Mouse (Mus musculus) left cerebral cortex, postnatal 4 days (tissue): Measurements from ENCODE around the gene Cldn5. TPM values are rescaled to one million over a fixed set of nuclear protein-coding genes. Genes with fewer than 3 reads are reported as not detected.

Experiments used
- DNase-seq: peaks from one replicate; pipeline ENCODE4 v3.0.0-alpha.2; 2022
- intact Hi-C: fragments of 180-260 bp; cut with DNase I; formaldehyde crosslinking; loops from one replicate; pipeline ENCODE4 v1.15.1; 2025
- total RNA-seq, 2 experiments: library from RNA; stranded (reverse); gene quantifications; 2 replicates each; pipeline ENCODE4 v1.2.3; 2021

The Cldn5 gene
- 10 to 100 TPM; 84.4 to 97.1 TPM for total RNA-seq

DNA sequence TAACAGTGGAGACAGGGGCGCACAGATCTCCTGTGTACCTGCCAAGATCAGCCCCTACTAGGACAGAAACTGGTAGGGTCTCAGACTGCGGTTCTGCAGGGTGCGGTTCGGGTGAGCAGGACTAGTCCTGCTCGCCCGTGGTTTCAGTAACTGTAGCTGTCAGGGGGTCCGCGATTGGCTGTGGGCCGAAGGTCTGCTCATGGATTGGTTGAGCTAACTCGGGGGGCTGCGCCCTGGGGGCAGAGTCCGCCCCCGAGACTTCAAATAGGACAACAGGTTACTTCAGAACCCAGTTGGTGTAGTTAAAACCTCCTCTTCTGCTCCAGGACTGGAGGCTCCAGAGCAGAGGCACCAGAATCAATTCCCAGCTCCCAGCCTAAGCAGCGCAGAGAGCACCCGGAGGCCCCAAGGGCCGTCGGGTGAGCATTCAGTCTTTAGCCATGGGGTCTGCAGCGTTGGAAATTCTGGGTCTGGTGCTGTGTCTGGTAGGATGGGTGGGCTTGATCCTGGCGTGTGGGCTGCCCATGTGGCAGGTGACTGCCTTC, at the start of gene Cldn5:
TSS of gene Cldn5 (plus strand) at position 292 of the 545 bp plus-strand sequence.
- intact Hi-C loops = no loop called here
- DNase-seq = no peak

DNA sequence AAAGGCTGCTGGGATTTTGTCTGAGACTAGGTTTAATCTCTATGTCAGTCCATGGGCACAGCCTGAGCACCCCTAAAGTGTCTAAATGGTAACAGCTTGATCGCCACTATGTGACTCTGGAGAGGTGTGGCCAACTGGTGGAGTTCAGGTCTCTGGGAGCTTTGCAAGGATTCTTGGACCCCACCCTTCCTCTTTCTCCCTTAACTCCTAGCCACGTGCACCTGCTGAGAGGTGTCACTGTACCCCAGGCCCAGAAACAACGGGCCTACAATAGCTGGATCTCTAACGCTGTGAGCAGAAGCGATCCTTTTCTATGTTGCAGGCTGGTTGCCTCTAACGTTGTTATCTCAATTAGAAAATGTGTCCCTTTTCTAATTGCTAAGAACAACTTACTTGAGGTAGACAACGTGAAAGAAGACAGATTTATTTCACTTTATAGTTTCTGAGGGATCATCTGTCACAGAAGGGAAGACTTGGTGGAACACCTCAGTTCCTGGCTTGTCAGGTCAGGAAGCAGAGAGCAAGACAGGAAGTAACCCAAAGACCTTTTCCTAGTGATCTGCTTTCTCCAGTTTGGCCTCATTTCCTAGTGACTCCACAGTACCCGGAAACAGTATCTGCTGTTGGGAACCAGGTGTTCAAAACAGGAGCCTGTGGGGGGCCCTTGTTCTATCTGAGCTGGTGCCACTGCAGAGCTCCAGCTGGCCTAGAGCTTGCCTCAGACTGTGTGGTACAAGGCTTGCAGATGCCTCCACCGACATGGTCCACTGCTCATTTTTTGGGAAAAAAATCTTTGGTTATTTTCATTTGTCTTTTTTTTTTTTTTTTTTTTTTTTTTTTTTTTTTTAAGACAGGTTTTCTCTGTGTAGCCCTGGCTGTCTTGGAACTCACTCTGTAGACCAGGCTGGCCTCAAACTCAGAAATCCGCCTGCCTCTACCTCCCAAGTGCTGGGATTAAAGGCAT, 48.8 kb upstream of the Cldn5 start:
- intact Hi-C loops = no loop called here
- no peak for DNase-seq

DNA sequence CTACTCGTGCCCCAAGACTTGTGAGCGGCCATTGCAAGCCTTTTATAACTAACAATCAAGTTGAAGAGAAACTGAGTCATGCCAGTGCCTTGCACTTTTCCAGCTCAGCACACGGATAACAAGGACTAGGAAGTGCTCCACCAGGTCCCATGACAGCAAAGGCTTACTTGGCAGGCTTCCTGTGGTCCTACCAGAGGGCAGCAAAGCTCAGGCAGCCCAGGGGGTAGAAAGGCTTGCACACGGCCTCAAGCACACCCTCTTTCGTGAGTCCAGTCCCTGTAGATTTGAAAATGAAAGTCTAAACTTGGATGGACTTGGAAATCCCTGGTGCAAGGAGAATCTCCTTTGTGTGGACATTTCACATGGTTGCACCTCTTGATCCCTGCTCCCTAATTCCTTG, 47.5 kb upstream of the Cldn5 start:
- no peak for DNase-seq
- intact Hi-C loops = no loop called here

DNA sequence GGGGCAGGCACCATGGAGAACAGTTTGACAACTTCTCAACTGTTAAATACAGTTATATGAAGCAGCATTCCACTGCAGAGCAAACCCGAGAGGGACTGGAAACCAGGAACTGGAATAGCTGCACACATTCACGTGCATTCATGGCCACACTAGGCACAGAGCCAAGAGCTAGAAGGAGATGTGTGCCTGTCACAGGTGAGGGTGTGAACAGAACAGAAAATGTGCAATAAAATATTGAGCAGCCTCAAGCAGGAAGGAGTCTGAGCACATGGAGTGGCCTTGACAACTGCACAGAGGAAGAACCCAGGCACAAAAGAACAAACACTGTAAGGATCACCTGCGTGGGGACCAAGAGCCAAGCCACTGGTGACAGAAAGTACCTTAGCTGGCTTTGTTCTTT, 46.0 kb upstream of the Cldn5 start:
- intact Hi-C loops = no loop called here
- no peak for DNase-seq

DNA sequence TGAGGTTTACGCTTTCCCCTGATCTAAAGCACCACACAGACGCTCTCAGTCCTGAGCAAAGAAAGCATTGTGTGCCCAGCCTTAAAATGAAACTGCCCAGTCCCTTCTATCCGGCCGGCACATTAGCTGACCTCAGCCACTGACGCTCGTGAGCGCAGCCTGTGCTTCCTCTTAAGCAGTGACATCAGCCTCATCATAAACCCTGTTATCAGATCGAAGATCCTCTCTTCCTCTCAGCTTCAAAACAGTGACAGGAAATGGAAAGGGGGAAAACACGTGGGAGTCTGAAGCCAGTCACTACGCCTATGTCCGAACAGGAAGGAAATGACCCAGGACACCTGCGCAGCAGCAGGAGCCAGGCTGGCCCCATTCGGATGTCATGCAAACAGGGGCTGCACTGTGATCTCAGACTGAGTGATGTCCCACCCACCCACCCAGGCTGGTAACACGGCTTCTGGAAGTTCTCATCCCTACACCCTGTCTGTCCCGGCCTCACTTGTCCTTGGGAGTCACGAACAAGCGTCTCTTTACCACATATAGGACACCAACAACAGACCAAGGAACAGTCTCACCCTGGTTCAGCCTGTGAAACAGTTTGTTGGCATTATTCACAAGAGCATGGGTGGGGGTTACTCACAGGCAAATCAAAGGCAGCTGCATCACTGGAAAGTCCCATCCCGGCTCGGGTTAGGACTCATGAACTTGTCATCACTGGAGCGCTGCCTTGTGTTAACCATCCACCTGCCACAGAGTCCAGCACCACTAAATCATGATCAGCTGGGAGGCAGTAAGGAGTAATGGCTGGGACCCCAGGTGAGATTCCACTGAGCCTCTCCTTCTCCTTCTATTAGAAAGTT, 43.3 kb upstream of the Cldn5 start:
- intact Hi-C loops = no loop called here
- DNase-seq = no peak

DNA sequence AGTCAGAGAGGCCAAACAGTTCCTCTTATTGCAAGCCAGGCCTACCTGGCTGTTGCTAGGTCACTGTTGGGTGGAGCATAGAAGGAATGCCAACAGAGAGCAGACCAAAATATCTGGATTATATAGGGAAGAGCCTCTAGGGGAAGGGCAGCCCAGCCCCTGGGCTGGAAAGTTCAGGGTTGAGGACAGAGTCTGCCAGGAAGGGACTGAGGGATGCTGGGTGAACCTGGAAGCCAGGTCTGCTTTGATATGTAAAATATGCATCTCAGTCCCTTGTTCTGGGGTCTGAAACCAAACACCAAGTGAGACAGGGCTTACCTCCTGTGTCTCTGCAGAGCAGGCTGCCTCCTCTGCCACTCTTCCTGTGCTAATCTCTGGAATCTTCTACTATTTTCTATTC, 38.3 kb upstream of the Cldn5 start:
- no peak for DNase-seq
- intact Hi-C loops = no loop called here

DNA sequence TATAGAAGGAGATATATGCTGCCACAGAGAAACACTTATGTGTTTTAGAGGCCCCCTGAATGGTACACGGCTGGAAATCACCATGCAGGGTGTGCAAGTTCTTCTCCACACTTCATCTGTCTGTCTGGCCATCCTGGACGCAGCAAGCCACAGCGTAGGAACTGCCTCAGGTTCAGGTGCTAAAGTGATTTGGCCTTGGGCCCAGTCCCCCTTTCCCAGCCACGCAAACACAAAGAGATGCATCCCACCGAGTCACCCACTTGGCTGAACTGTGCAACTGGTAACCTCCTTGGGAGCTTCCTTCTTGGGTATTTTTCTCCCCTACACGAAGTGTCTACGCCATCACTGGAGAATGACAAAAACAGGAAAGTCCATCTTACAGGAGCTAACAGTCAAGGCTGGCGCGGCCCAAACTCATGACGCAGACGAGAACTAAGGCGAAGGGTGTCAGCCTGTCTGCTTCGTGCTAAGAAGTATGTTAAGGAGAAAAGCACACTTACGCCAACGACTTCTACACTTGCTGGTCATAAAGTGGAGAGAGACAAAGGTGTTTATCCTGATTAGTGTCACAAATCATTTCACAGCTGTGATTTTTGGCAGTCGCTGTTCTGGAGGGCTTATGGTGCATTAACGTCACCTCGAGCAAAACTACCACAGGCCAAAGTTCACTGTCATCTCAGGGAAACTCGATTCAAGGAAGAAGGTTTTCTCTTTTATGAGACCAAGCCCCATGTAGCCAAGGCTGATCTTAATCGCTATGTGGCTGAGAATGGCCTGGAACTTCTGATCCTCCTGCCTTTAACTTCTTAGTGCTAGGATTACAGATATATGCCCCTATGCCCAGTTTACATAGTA, 30.2 kb upstream of the Cldn5 start:
- intact Hi-C loops = no loop called here
- DNase-seq = no peak

DNA sequence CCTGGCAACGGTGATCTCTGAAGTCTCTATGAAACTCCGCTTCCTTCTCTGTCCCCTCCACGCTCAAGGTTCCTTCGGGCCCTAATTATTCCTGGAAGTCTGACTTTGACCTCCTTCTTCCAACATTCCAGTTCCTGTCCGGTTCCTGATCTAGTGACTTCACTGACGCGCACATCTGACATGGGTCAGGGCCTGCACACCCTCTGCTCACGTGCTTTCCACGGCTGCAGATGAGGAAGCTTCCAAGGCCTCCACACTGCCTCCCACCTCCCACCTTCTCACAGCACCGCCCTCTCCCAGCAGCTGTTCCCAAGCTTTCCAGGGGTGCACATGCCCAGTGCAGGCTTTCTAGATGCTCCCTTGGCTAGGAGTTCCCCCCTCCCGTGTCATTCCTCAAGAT, 25.5 kb upstream of the Cldn5 start:
- intact Hi-C loops = no loop called here
- DNase-seq = no peak

DNA sequence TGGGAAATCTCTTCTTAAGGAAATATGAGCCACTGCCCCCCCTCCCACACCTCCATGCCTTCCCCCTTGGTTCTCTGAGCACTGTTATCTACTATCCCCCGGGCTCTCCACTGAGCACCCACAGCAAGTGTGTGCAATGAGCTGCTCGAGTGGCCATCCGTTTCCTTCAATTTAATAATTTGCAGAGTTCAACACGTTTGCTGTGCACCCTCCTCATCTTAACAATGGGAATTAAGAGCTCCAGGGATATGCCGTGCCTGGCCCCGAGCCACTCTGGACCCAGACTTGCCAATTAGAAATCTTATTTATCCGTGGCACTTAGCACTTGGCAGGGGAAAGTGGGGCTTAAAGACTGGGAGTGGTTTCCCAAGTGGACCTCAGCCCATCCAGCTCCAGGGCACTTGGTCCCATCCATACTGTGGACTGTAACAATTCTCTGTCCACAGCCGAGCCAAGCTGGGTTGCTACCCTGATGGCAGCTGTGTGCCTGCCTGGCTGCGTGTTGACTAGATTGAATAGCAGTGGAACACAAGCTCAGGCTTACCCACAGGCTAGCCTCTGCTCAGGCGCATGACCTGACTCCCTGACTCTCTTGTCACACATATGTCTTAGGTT, 24.7 kb upstream of the Cldn5 start:
- intact Hi-C loops = no loop called here

DNA sequence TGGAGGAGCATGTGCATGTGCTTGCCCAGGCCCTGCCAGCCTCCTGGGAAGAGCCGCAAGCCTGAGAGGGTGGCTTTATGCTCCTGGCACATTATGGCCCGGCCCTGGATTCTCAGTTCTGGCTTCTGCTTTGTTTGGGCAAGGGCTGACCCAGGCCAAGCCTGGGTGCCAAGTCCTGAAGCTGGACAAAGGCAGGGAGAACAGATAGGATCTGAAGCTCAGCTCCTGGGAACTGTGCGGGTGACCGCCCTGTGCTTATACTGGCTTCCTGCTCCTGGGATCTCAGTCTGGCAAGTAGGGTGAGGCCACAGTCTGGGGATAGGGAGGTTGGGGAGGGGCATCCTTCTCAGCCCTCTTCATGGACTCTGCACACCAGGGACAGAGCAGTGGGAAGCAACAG, 14.9 kb upstream of the Cldn5 start:
- intact Hi-C loops = no loop called here
- DNase-seq = no peak

More for the DNA sequence above, 24.7 kb upstream of the Cldn5 start:
- no peak for DNase-seq

DNA sequence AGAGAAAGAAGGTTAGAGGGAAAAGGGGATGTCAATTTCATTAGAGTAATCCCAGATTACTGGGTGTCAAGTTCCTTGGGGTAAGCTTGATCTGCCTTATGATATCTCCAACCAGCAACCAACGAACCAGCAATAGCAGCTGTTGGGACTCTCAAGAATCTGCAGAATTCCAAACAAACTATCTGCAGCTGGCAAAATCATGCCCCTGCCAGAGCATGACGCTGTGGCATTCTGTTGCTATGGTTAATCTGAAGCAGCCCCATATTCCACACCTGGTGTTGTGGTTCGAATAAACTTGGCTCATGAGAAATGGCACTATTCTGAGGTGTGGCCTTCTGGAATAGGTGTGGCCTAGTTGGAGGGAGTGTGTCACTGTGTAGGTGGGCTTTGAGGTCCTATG, 13.7 kb upstream of the Cldn5 start:
- DNase-seq = no peak

DNA sequence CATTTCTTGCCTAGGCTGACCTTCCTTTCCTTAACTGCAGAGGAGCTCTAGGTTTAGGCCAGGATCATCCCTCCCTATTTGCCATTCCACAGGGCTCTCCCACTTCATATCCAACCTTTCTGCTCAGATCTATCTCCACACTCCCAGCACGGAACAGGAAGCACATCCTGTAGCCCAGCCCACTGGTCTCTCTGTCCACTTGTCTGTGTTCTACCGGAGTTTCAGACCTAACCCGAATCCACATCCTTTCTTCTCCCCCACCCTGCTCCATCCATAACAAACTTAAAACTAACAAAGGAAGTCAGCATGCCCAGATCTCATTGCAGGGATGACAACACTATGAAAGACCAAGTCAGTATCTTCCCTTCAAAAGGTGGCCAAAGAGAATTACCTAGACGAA, 10.3 kb upstream of the Cldn5 start:
- no peak for DNase-seq
- intact Hi-C loops = no loop called here

More for the DNA sequence above, 13.7 kb upstream of the Cldn5 start:
- intact Hi-C loops = no loop called here

DNA sequence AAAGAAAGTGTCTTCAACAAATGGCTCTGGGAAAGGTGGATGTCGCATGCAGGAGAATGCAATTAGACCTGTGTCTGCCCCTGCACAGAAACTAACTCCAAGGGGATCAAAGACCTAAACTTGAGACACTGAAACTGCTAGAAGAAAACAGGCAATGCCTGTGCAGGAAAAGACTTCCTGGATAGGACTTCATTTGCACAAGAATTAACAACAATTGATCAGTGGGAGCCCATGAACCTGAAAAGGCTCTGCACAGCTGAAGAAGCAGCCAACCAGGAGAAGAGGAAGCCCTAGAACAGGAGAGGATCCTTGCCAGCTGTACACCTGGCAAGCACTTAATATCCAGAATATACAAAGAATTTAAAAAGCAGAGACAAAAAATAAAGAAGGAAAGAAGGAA, 7.1 kb upstream of the Cldn5 start:
- intact Hi-C loops = no loop called here

DNA sequence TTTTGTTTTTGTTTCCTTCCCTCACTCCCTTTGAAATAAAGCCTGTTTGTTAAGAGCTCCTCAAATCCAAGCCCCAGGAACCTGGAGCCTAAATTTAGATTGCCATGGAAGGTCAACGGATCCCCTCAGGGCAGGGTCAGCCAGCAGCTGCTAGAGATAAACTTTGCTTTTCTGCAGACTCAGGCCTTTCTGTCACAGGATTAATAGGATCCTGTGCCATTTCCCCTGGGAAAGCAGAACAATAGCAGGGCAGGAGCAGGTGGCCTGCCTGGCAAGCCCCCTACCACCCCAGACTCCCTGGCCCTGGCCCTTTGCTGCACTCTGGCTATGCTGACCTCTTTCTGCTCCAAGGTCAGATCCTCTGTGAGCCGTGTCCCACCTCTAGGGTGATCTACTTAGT, 2.7 kb upstream of the Cldn5 start:
- intact Hi-C loops = no loop called here
- no peak for DNase-seq

More for the DNA sequence above, 7.1 kb upstream of the Cldn5 start:
- DNase-seq = no peak

DNA sequence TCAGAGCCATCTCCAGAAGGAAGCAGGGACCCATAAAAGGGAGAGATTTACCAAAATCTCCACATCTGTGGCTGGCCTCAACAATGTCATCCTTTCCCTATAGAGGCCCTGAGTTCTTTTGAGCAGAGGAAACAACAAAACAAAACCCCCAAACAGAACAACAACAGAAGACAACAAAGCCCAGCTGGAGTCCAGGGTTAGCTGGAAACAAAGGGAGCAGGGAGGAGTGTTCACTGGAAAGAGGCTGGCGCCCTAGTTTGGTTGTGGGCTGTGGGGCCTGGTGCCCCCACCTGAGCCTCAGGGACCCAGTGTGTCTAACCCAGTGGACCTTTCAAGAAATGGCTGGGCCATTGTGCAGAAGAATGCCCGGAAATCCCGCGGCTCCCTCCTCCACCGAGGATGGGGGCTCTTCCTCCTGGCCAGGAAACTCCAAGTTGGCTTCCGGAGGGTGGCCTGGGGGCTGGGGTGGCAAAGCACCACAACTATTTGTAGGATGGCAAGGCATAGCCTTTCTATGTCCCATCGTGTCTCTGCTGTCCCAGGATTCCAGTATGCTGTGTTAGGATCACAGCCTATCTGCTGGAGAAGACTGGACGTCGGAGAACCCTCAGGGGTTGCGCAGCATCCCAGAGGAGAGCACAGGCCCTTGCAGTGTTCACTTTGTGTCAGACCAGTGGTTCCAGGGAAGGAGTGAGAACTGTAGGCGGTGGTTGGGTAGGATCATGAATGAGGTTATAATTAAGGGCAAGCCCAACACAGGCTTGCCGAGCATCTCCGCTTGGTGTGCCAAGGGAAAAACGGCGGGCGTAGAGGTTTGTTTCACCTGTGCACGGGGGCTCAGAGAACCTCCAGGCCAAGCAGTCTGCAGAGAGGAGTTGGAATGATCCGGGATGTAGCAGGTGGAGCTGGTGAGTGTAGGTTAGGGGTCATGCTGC, 759 bp upstream of the Cldn5 start:
- intact Hi-C loops = no loop called here
- DNase-seq = no peak

DNA sequence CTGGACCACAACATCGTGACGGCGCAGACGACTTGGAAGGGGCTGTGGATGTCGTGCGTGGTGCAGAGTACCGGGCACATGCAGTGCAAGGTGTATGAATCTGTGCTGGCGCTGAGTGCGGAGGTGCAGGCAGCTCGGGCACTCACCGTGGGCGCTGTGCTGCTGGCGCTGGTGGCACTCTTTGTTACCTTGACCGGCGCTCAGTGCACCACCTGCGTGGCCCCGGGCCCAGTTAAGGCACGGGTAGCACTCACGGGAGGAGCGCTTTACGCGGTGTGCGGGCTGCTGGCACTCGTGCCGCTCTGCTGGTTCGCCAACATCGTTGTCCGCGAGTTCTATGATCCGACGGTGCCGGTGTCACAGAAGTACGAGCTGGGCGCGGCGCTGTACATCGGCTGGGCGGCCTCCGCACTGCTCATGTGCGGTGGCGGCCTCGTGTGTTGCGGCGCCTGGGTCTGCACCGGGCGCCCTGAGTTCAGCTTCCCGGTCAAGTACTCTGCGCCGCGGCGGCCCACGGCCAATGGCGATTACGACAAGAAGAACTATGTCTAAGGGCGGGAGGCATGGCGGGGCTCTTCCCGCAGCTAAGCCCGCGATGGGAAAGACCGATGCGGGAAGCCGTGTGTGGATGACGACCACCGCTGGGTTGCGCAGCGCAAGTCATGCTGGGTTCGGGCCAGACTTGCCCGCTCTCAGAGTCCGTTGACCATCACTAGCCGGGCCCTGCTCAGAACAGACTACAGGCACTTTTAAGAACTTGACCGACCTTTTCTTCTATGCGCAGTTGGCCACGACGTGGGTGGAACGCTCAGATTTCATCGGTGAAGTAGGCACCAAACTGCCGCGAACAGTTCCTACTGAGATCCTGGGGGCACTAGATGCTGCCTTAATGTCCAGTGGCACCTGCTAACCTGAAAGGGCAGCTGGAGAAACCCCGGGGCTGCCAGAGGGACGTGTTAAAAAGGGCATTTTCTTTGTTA, 744 bp downstream of the Cldn5 start:
- intact Hi-C loops = no loop called here
- no peak for DNase-seq

DNA sequence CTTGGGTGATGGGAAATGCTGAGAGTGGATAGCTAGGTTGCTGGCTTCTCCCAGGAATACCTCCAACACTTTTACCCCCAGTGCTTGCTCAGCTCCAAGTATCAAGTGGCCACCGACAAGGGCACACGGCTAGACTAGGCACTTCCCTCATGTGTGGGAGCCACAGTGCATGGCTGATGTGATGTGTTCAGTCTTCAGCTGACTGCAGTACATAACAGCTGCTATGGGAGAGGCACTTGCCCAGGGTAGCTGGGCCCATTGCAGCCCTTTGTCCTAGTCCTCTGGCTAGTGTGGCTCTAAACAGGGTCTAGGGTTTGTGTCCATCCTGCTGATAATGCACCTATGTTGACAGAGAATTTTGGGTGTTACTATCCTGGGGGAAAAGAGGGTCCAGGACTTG, 1.8 kb downstream of the Cldn5 start:
- no peak for DNase-seq
- intact Hi-C loops = no loop called here

DNA sequence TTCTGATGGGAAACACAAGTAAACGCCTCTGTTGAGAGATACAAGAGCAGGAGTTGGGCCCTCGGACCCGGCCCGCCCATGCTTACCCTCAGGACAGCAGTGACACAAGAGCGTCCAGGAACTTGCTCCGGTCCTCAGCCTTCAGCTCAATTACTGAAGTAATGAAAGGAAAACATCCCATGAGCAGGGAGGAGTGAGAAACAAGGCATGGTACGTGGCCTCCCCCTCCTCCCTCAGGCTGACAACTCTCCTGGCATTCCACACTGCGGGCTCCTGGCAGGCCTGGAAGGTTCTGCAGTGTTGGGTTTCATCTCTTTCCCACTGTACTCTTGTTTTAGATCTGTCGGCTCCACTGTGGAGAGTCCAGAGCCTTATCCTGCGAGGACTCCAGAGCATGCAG, 5.2 kb downstream of the Cldn5 start:
- intact Hi-C loops = no loop called here
- DNase-seq = no peak
